Mouse (Mus musculus): ENCODE measurements around the gene Gm17428.

DNA sequence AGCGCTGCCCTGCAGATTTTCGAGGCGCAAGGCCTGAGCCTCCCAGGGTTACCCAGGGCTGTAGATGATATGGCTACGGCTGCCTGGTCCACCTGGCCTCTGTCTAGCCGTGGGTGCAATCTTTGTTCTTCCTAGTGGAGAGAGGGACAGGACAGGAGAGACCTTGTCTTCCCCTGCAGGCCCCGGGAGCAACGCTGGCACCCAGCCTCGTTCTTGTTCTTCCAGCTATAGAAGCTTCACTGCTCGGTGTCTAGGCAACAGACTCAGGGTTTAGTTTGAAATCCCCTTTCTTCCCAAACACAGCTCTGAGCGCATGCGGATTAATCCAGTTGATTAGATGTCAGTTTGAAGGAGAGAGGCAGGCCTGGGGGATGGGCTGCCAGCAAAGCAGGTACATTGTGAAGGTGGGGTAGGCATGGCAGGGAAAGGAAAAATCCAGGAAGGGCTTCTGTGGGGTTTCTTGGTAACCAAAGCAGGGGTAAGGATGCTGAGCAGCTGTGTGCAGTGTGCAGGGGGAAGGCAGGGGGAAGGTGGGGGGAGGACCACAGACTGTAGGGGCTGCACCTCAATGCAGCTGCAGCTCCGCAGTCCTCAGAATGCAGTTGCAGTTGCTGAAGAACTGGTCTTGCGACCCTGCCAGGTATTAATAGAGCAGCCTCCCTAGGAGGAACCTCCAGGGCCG, 18.9 kb downstream of the Gm17428 start:
- TF ChIP-seq CTCF (IDR thresholded peaks at IDR 0.05 in 2 of 3, conservative IDR thresholded peaks at IDR 0.05 in 1 of 3; ENCODE audit: control insufficient read depth in 1 of 3, insufficient read depth in 1 of 3, low read depth in 2 of 3, low read length in 3 of 3, poor library complexity in 1 of 3, severe bottlenecking in 1 of 3) (no peak), NELFE (IDR thresholded peaks at IDR 0.05; ENCODE audit: low read depth, low read length) (no peak), UBTF (IDR thresholded peaks at IDR 0.05; ENCODE audit: borderline replicate concordance, insufficient read depth, low read depth, low read length) (no peak), CHD2 (IDR thresholded peaks at IDR 0.05; ENCODE audit: low read length) (no peak), TAL1 (IDR thresholded peaks at IDR 0.05; ENCODE audit: low read length) (no peak), E2F4 (IDR thresholded peaks at IDR 0.05; ENCODE audit: borderline replicate concordance, low read depth, low read length) (no peak), POLR2A (IDR thresholded peaks at IDR 0.05; ENCODE audit: control insufficient read depth in 1 of 2, insufficient read depth in 1 of 2, low read depth in 1 of 2, low read length in 2 of 2, poor library complexity in 1 of 2) (no peak), ZNF384 (IDR thresholded peaks at IDR 0.05; ENCODE audit: low read depth, low read length) (no peak), USF1 (IDR thresholded peaks at IDR 0.05; ENCODE audit: low read depth, low read length) (no peak), EP300 (IDR thresholded peaks at IDR 0.05; ENCODE audit: low read depth in 1 of 2, low read length in 2 of 2) (no peak), RAD21 (IDR thresholded peaks at IDR 0.05; ENCODE audit: low read depth, low read length) (no peak), POLR2AphosphoS2 (IDR thresholded peaks at IDR 0.05; ENCODE audit: low read length) (no peak), GATA1 (IDR thresholded peaks at IDR 0.05; ENCODE audit: low read depth, low read length) (no peak)

All from MEL (cell line).